Mouse (Mus musculus) midbrain, embryonic 10.5 days (tissue): Measurements from ENCODE around the gene Efna1. TPM values are rescaled to one million over a fixed set of nuclear protein-coding genes. Genes with fewer than 3 reads are reported as not detected.

Experiments
- DNase-seq: peaks from one replicate; pipeline ENCODE4 v3.0.0-alpha.2; 2017; ENCODE audit warnings: low spot score
- H3K27ac ChIP-seq: fragments of 300-500 bp; sonication (generic); replicated peaks from 2 replicates; pipeline ENCODE4 v1.5.1; 2016; ENCODE audit warnings: mild to moderate bottlenecking
- H3K27me3 ChIP-seq: fragments of 300-500 bp; sonication (generic); 2 replicates; pipeline ENCODE4 v1.6.1; 2016; ENCODE audit warnings: low read depth, mild to moderate bottlenecking; ENCODE audit not compliant: poor library complexity, severe bottlenecking
- H3K36me3 ChIP-seq: fragments of 300-500 bp; sonication (generic); 2 replicates; pipeline ENCODE4 v1.6.1; 2016; ENCODE audit warnings: mild to moderate bottlenecking, moderate library complexity
- H3K4me1 ChIP-seq: fragments of 300-500 bp; sonication (generic); 2 replicates; pipeline ENCODE4 v1.6.1; 2016
- H3K4me3 ChIP-seq: fragments of 300-500 bp; sonication (generic); 2 replicates; pipeline ENCODE4 v1.5.1; 2016; ENCODE audit warnings: mild to moderate bottlenecking, moderate library complexity
- H3K9me3 ChIP-seq: fragments of 300-500 bp; sonication (generic); replicated peaks from 2 replicates; pipeline ENCODE4 v1.6.1; 2016; ENCODE audit warnings: mild to moderate bottlenecking
- WGBS: fragments of 180-500 bp; shearing (Covaris S2); methylation state at CpG from one replicate; pipeline ENCODE4 v1.1.7; 2016; 5-methylcytosine and 5-hydroxymethylcytosine counted together
- microRNA counts: library from miRNA; unstranded; fragments of <30 nt; microRNA quantifications from one replicate; lab custom pipeline; 2017
- microRNA-seq: library from miRNA; unstranded; fragments of <30 nt; microRNA quantifications from one replicate; pipeline ENCODE4, GENCODE M21; 2017
- polyA plus RNA-seq: library from polyadenylated mRNA; unstranded; fragments of >200 nt; fragmentation: Nextera tagmentation; extraction: Ambion mirVana; gene quantifications from 2 replicates; pipeline ENCODE4 v1.2.1, GENCODE M21; 2016

Efna1 gene
- polyA plus RNA-seq, 1 experiment from 2014 or later, result 11.8 TPM

DNA sequence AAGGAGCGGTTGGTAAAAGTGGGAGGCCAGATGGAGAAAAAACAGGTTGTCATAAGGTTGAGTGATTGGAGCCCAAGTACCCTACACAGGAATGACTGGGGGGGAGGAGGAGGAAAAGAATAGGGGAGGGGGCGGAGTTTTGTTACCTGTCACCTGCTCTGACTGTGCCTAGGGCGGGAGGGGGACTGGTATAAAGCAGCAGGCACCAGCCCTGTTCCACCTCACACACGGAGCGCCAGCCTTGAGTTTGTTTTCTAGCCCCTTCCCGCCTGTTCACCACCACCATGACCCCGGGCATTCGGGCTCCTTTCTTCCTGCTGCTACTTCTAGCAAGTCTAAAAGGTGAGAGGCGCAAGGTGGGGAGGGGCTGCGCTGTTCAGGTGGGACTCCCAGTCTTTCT lies 52.1 kb downstream of the Efna1 start, which contains the start of gene Muc1:
Gene Muc1, plus strand, starts transcription at position 222 of the 400 bp plus-strand sequence.
- H3K9me3 ChIP-seq, result no peaks in the 10 kb centered on the region
- peak within 1 kb of the TSS; percentile 89 for H3K4me3 ChIP-seq
- H3K27ac ChIP-seq, result peak within 1 kb of the TSS; percentile 99
- 36% methylated on average over 10 of the region's 10 CpGs for WGBS
- peaks cover 60% of the 10 kb centered on the region for H3K4me1 ChIP-seq
- DNase-seq, result no peak
- peaks cover 33% of the 10 kb centered on the region for H3K27me3 ChIP-seq
- H3K36me3 ChIP-seq, result peaks cover 39% of the 10 kb centered on the region

GRCm38 (mm10) chr3:89228180-89228549 lies 52.8 kb downstream of the Efna1 start:
- peaks cover 33% of the 10 kb centered on the region for H3K27me3 ChIP-seq
- H3K36me3 ChIP-seq, result peaks cover 39% of the 10 kb centered on the region
- H3K9me3 ChIP-seq, result no peaks in the 10 kb centered on the region
- DNase-seq, result peak; percentile 91
- under 1% methylated on average over 20 of the region's 20 CpGs for WGBS
- H3K27ac ChIP-seq, result peak overlapping the region; percentile 99
- peaks cover 67% of the 10 kb centered on the region for H3K4me1 ChIP-seq
- H3K4me3 ChIP-seq, result peak overlapping the region; percentile 89

DNA sequence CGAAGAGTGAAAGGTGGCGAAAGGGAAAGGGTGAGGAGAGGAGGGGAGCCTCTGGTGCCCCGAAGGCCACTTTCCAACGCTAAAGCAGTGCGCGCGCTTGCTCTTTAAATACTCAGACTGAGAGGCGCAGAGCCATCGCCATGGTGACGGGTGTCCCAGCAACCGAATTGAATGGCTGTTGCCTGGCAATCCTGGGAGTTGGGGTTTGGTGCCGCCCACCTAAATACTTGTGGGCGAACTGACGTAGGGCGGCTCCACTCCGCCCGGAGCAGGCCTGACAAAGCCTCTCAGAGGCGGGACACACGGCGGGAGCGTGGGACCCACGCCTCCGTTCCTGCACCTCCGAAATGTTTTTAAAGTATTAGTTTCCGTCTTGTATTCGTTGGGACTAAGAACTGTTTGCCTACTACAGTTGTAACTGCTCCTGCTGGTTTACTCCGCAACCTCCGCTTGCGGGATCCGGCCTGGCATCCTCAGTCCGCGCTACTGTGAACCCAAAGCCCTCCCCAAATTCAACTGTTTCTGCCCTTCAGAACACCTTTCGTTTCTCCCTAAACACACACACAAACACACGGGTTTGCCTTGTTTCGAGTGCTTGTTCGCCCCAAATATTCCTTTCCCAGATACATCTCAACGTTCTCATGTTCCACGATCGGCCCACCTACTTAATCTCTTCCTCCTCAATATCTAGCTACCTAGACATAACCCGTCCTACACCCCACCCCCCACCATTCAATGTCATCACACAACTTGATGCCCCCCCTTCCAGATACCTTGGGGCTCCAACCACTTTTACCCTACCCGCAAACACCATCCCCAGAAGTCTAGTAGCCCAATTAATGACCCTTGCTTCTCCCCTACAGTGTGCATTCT lies 53.4 kb downstream of the Efna1 start:
- H3K4me1 ChIP-seq, result peaks cover 73% of the 10 kb centered on the region
- peak overlapping the region; percentile 89 for H3K4me3 ChIP-seq
- H3K27ac ChIP-seq, result peak overlapping the region; percentile 99
- H3K9me3 ChIP-seq, result no peaks in the 10 kb centered on the region
- peaks cover 46% of the 10 kb centered on the region for H3K36me3 ChIP-seq
- peaks cover 33% of the 10 kb centered on the region for H3K27me3 ChIP-seq
- peak; percentile 99 for DNase-seq
- 2% methylated on average over 41 of the region's 41 CpGs for WGBS

- H3K27me3 ChIP-seq, result peaks cover 33% of the 10 kb centered on the region
- peaks cover 52% of the 10 kb centered on the region for H3K36me3 ChIP-seq
- H3K27ac ChIP-seq, result peak within 1 kb of the TSS; percentile 99
- H3K9me3 ChIP-seq, result no peaks in the 10 kb centered on the region
- peak within 1 kb of the TSS; percentile 89 for H3K4me3 ChIP-seq
- under 1% methylated on average over 21 of the region's 21 CpGs for WGBS
- H3K4me1 ChIP-seq, result peaks cover 75% of the 10 kb centered on the region
- DNase-seq, result no peak
Observed at GRCm38 (mm10) chr3:89226900-89227299, 54.0 kb downstream of the Efna1 start, which contains the start of gene Mtx1. Gene Mtx1, minus strand, starts transcription at chr3:89227088.

GRCm38 (mm10) chr3:89226361-89226760 lies 54.6 kb downstream of the Efna1 start:
- 4% methylated on average over 11 of the region's 11 CpGs for WGBS
- H3K9me3 ChIP-seq, result no peaks in the 10 kb centered on the region
- H3K27me3 ChIP-seq, result peaks cover 28% of the 10 kb centered on the region
- H3K27ac ChIP-seq, result peak overlapping the region; percentile 99
- H3K4me1 ChIP-seq, result peaks cover 77% of the 10 kb centered on the region
- H3K4me3 ChIP-seq, result peak overlapping the region; percentile 89
- DNase-seq, result no peak
- H3K36me3 ChIP-seq, result peaks cover 57% of the 10 kb centered on the region

GRCm38 (mm10) chr3:89225918-89226317 lies 55.0 kb downstream of the Efna1 start:
- peak; percentile 93 for DNase-seq
- Histone ChIP-seq H3K4me1 (peaks cover 82% of the 10 kb centered on the region), H3K9me3 (no peaks in the 10 kb centered on the region), H3K4me3 (peak overlapping the region; percentile 89), H3K27me3 (peaks cover 23% of the 10 kb centered on the region), H3K27ac (peak overlapping the region; percentile 99), H3K36me3 (peaks cover 60% of the 10 kb centered on the region)
- 11% methylated on average over 4 of the region's 4 CpGs for WGBS

DNA sequence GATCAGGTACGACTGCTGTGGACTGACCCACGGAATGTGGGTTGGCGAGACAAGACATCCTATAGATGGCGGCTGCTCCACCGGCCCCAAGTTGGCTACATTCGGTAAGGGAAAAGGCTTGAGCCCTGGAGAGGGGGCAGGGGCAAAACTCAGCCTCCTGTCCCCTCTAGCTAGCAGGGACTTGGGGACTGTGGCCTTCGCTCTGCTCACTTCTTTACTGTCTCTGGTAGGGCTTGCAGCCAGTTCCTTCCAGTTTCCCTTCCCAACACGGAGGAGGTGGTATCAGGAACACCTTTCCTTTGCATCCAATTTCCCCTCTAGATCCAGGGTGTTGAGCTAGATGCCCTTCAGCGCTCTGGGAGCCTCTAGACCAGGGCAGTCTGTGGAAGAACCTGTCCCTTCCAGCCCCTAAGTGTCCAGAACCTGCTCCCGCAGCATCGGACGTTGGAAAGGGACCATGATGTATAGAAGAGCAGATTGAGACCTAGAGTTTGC lies 55.6 kb downstream of the Efna1 start:
- peaks cover 85% of the 10 kb centered on the region for H3K4me1 ChIP-seq
- 16% methylated on average over 12 of the region's 12 CpGs for WGBS
- DNase-seq, result no peak
- peaks cover 18% of the 10 kb centered on the region for H3K27me3 ChIP-seq
- peak overlapping the region; percentile 99 for H3K27ac ChIP-seq
- H3K4me3 ChIP-seq, result peak overlapping the region; percentile 89
- peaks cover 58% of the 10 kb centered on the region for H3K36me3 ChIP-seq
- H3K9me3 ChIP-seq, result no peaks in the 10 kb centered on the region

- Histone ChIP-seq H3K4me1 (peaks cover 91% of the 10 kb centered on the region), H3K4me3 (peak overlapping the region; percentile 89), H3K27ac (peak overlapping the region; percentile 99), H3K27me3 (peaks cover 12% of the 10 kb centered on the region), H3K36me3 (peaks cover 59% of the 10 kb centered on the region), H3K9me3 (no peaks in the 10 kb centered on the region)
- peak; percentile 29 for DNase-seq
- 48% methylated on average over 11 of the region's 11 CpGs for WGBS
Observed at GRCm38 (mm10) chr3:89224796-89225195, 56.1 kb downstream of the Efna1 start.

MicroRNA genes within 50 kb of the gene (microRNA counts, 519-probe panel; counts per million panel counts)
- microRNA mmu-miR-92b (lab: Ali Mortazavi, UCI), result 2,695 counts per million, percentile 8 among the panel's probes with 10 or more counts

Small RNAs within 50 kb of the gene (microRNA-seq; reads per million reads assigned to microRNA genes)
- gene Mir92b, result 27,934 reads per million, percentile 99 among the genes with 10 or more reads in this experiment

Other genes with a start within 250 kb of the Efna1 start
- 18.2 and 26.1 TPM in 2 replicates for gene Rusc1, start 187.8 kb downstream of the Efna1 start, polyA plus RNA-seq
- gene Gm43738, start 180.0 kb downstream of the Efna1 start, polyA plus RNA-seq, result not detected in 2 replicates
- gene Fdps, start 179.2 kb downstream of the Efna1 start, polyA plus RNA-seq, result 366 and 381 TPM in 2 replicates
- 4.1 and 5.9 TPM in 2 replicates for gene Pklr, start 145.0 kb downstream of the Efna1 start, polyA plus RNA-seq
- 6.3 and 10.6 TPM in 2 replicates for gene Hcn3, start 120.9 kb downstream of the Efna1 start, polyA plus RNA-seq
- 33.8 and 34.0 TPM in 2 replicates for gene Clk2, start 116.3 kb downstream of the Efna1 start, polyA plus RNA-seq
- 99.2 and 104 TPM in 2 replicates for gene Scamp3, start 103.7 kb downstream of the Efna1 start, polyA plus RNA-seq
- 31.0 and 35.0 TPM in 2 replicates for gene Fam189b, start 98.0 kb downstream of the Efna1 start, polyA plus RNA-seq
- gene Gba, start 78.2 kb downstream of the Efna1 start, polyA plus RNA-seq, result 37.1 and 41.5 TPM in 2 replicates
- 82.2 and 108 TPM in 2 replicates for gene Thbs3, start 66.0 kb downstream of the Efna1 start, polyA plus RNA-seq
- gene Mtx1, start 54.1 kb downstream of the Efna1 start, polyA plus RNA-seq, result 238 TPM in 2 replicates
- 1.8 and 3.4 TPM in 2 replicates for gene Muc1, start 52.1 kb downstream of the Efna1 start, polyA plus RNA-seq
- gene Krtcap2, start 35.2 kb downstream of the Efna1 start, polyA plus RNA-seq, result 268 and 282 TPM in 2 replicates
- gene Trim46, start 34.8 kb downstream of the Efna1 start, polyA plus RNA-seq, result 5.7 and 11.5 TPM in 2 replicates
- 94.9 and 101 TPM in 2 replicates for gene Dpm3, start 21.8 kb downstream of the Efna1 start, polyA plus RNA-seq
- 29.8 and 34.3 TPM in 2 replicates for gene Slc50a1, start 10.6 kb downstream of the Efna1 start, polyA plus RNA-seq
- gene Efna3, start 41.8 kb upstream of the Efna1 start, polyA plus RNA-seq, result 3.9 and 7.0 TPM in 2 replicates
- gene Efna4, start 56.9 kb upstream of the Efna1 start, polyA plus RNA-seq, result 20.5 and 21.9 TPM in 2 replicates
- gene Adam15, start 68.9 kb upstream of the Efna1 start, polyA plus RNA-seq, result 30.5 and 34.9 TPM in 2 replicates
- 0.11 and 0.12 TPM in 2 replicates for gene Dcst2, start 80.8 kb upstream of the Efna1 start, polyA plus RNA-seq
- gene Dcst1, start 84.1 kb upstream of the Efna1 start, polyA plus RNA-seq, result 0.11 and 0.20 TPM in 2 replicates
- gene Zbtb7b, start 113.6 kb upstream of the Efna1 start, polyA plus RNA-seq, result 0.39 and 0.83 TPM in 2 replicates
- gene Lenep, start 121.7 kb upstream of the Efna1 start, polyA plus RNA-seq, result 0.68 and 1.2 TPM in 2 replicates
- 27.9 and 34.2 TPM in 2 replicates for gene Flad1, start 130.7 kb upstream of the Efna1 start, polyA plus RNA-seq
- 540 and 645 TPM in 2 replicates for gene Cks1b, start 137.2 kb upstream of the Efna1 start, polyA plus RNA-seq
- 51.8 TPM in 2 replicates for gene Shc1, start 137.3 kb upstream of the Efna1 start, polyA plus RNA-seq
- 41.9 and 43.3 TPM in 2 replicates for gene Pygo2, start 149.1 kb upstream of the Efna1 start, polyA plus RNA-seq
- 18.6 and 19.9 TPM in 2 replicates for gene Pbxip1, start 155.6 kb upstream of the Efna1 start, polyA plus RNA-seq
- 79.0 and 79.2 TPM in 2 replicates for gene Pmvk, start 173.4 kb upstream of the Efna1 start, polyA plus RNA-seq
- 0.68 and 1.1 TPM in 2 replicates for gene Kcnn3, start 239.0 kb upstream of the Efna1 start, polyA plus RNA-seq